Mouse (Mus musculus): ENCODE measurements around the gene Sgk2.

Sgk2 gene

DNA sequence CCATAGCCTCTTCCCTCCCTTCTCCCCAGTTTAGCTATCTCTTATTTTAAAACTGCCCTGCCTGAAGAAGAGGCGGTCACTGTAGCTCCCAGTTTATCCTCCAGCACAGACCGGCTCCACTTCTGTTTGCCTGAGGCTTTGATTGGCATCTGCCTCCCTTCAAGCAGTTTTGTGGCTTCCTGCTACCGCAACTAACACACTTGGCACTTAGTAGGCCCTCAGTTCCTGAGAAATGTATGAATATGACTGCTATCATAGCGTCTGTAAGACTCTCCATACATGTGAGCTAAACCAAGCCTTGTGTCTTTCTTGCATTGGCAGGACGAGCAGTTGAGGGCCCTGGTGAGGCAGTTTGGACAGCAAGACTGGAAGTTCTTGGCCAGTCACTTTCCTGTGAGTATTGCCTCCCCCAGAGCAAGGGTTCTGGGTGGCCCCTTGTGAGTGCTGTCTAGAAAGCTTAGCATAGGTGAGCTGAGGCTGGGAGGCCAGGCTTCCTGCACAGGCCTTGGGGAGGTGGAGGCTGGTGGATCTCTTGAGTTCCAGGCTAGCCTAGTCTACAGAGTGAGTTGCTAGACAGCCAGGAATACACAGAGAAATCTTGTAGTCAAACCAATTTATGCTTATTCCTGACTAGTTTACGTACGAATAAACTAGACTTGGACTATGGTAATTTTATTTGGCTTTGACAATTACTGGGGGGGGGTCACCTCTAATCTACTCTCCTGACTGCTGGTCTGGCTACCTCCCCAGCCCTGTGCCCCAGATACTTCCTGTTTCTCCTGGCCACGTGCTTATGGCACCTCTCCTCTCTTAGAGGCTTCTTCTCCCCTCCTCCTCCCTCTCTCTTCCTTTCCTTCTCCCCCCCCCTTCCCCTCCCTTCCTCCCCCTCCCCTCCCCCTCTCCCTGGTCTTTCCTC is 74.3 kb downstream of the Sgk2 start:
- DNase-seq = no peak

DNA sequence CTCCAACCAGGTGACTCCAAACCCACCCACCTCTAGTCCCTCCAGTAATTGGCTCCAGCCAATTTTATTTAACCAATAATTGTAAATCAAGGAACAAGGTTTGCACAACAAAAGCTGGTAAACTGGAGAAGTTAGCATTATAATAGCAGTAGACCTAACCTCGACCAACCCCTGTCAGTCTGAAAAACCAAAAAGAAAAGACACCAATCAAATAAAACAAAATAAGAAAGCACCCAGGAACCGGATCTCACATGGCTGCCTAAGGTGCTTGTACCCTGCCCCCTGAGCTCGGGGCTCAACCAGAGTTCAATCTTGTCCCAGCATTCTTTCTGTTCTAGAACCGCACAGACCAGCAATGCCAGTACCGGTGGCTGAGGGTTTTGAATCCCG is 75.0 kb downstream of the Sgk2 start:
- no peak for DNase-seq

Measured in cerebellum, adult 11-12 months (tissue).